Mouse (Mus musculus): ENCODE data around the gene Fam228a. TPM values are rescaled to one million over a fixed set of nuclear protein-coding genes. Genes with fewer than 3 reads are reported as not detected.

Gene Fam228a
- 0.15 and 0.16 TPM in 2 replicates for polyA plus RNA-seq (2015; fragmentation: Nextera tagmentation; extraction: Ambion mirVana)

GRCm38 (mm10) chr12:4738031-4738576 is at the start of gene Fam228a:
Fam228a (minus strand) TSS chr12:4738430.

DNA sequence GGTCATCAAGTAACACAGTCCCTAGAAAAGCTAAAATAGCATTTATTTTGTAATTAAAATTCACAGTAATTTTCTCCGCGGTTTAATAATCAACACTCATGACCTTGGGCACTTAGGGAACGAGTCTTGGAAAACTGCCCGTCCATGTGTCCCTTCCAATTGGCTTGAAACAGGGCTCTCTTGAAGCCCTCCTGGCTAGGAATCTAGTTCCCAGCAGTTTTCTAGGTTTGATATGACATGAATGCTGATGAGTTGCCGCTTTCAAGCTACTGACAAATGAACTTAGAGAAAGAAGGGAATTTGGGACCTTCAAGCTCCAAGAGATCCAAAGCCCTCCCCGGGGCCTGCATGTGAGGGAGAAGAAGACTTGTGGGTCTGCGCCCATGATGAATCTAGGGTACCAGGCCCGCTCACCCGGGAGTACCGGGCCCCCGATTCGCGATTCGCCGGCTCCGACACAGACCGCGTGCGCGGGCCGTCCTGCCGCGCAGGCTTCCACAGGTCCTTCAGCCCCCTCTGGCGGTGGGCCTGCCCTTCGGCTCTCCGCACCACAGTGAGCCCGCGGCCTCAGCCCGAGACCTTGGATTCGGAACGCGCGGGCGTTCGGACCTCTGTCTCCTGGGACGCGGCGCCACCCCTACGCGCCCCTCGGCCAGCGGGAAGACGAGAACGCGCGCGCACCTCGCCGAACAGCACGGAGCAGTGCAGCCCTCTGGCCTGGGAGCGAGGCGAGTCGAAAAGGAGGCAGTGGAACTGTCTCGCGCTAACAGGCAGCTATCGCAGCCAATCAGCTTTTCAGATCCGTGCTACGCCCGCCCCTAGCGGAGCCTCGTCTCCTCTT is 30.5 kb upstream of the Fam228a start, which contains the start of the genes Pfn4 and Fam228b:
Pfn4 (plus strand) TSS at position 531 of the 841 bp plus-strand sequence.
Fam228b (minus strand) TSS at position 776 of the 841 bp plus-strand sequence.

Other genes starting within 250 kb of the Fam228a start
- gene Itsn2, start 145.8 kb downstream of the Fam228a start, polyA plus RNA-seq (2015; fragmentation: Nextera tagmentation; extraction: Ambion mirVana), result 17.1 and 19.4 TPM in 2 replicates
- gene Gm3625, start 145.5 kb downstream of the Fam228a start, polyA plus RNA-seq (2015; fragmentation: Nextera tagmentation; extraction: Ambion mirVana), result not detected in 2 replicates
- gene Pfn4, start 30.6 kb upstream of the Fam228a start, polyA plus RNA-seq (2015; fragmentation: Nextera tagmentation; extraction: Ambion mirVana), result 1.7 TPM in 2 replicates
- 1.1 and 1.2 TPM in 2 replicates for gene Fam228b, start 30.8 kb upstream of the Fam228a start, polyA plus RNA-seq (2015; fragmentation: Nextera tagmentation; extraction: Ambion mirVana)
- gene Sf3b6, start 79.1 kb upstream of the Fam228a start, polyA plus RNA-seq (2015; fragmentation: Nextera tagmentation; extraction: Ambion mirVana), result 130 and 131 TPM in 2 replicates
- gene Fkbp1b, start 103.2 kb upstream of the Fam228a start, polyA plus RNA-seq (2015; fragmentation: Nextera tagmentation; extraction: Ambion mirVana), result 1.7 and 3.5 TPM in 2 replicates
- 7.7 and 8.8 TPM in 2 replicates for gene Wdcp, start 104.9 kb upstream of the Fam228a start, polyA plus RNA-seq (2015; fragmentation: Nextera tagmentation; extraction: Ambion mirVana)
- 0.24 and 0.31 TPM in 2 replicates for gene Mfsd2b, start 135.9 kb upstream of the Fam228a start, polyA plus RNA-seq (2015; fragmentation: Nextera tagmentation; extraction: Ambion mirVana)
- gene Ubxn2a, start 169.3 kb upstream of the Fam228a start, polyA plus RNA-seq (2015; fragmentation: Nextera tagmentation; extraction: Ambion mirVana), result 35.2 and 35.3 TPM in 2 replicates
- 4.8 and 5.2 TPM in 2 replicates for gene Atad2b, start 178.9 kb upstream of the Fam228a start, polyA plus RNA-seq (2015; fragmentation: Nextera tagmentation; extraction: Ambion mirVana)